Mouse (Mus musculus) midbrain, embryonic 15.5 days (tissue): ENCODE data around the gene Tex29. TPM values are rescaled to one million over a fixed set of nuclear protein-coding genes. Genes with fewer than 3 reads are reported as not detected.

Experiments
- ATAC-seq: fragments of 200-750 bp; cut with Nextera tagmentation; replicated peaks from 2 replicates; pipeline ENCODE4 v1.8.0; 2017; ENCODE audit warnings: moderate TSS enrichment
- H3K27ac ChIP-seq: fragments of 300-500 bp; sonication (generic); 2 replicates; pipeline ENCODE4 v1.5.1; 2015; ENCODE audit warnings: mild to moderate bottlenecking, inconsistent platforms
- H3K27me3 ChIP-seq: fragments of 300-500 bp; sonication (generic); replicated peaks from 2 replicates; pipeline ENCODE4 v1.6.1; 2015; ENCODE audit warnings: inconsistent platforms
- H3K36me3 ChIP-seq: fragments of 300-500 bp; sonication (generic); replicated peaks from 2 replicates; pipeline ENCODE4 v1.6.1; 2015; ENCODE audit warnings: inconsistent platforms
- H3K4me1 ChIP-seq: fragments of 300-500 bp; sonication (generic); 2 replicates; pipeline ENCODE4 v1.6.1; 2015; ENCODE audit warnings: inconsistent platforms
- H3K4me2 ChIP-seq: fragments of 300-500 bp; sonication (generic); 2 replicates; pipeline ENCODE4 v1.6.1; 2015; ENCODE audit warnings: inconsistent platforms, mild to moderate bottlenecking, moderate library complexity
- H3K4me3 ChIP-seq: fragments of 300-500 bp; sonication (generic); 2 replicates; pipeline ENCODE4 v1.5.1; 2015; ENCODE audit warnings: mild to moderate bottlenecking, inconsistent platforms
- H3K9ac ChIP-seq: fragments of 300-500 bp; sonication (generic); 2 replicates; pipeline ENCODE4 v1.6.1; 2015; ENCODE audit warnings: mild to moderate bottlenecking, inconsistent platforms
- H3K9me3 ChIP-seq: fragments of 300-500 bp; sonication (generic); 2 replicates; pipeline ENCODE4 v1.6.1; 2016; ENCODE audit warnings: inconsistent platforms
- WGBS: fragments of 180-500 bp; shearing (Covaris S2); methylation state at CpG from one replicate; pipeline ENCODE4 v1.1.7; 2015; ENCODE audit warnings: mixed read lengths; 5-methylcytosine and 5-hydroxymethylcytosine counted together
- polyA plus RNA-seq: library from polyadenylated mRNA; unstranded; fragments of >200 nt; fragmentation: Nextera tagmentation; extraction: Ambion mirVana; gene quantifications from 2 replicates; pipeline ENCODE4 v1.2.1, GENCODE M21; 2015

Gene Tex29
- polyA plus RNA-seq, 1 experiment from 2014 or later: 0.44 TPM

GRCm38 (mm10) chr8:11889156-11890018 is 49.1 kb downstream of the Tex29 start:
- Histone ChIP-seq H3K9me3 (no peaks in the 10 kb centered on the region), H3K4me3 (no peak overlapping the region), H3K4me2 (no peak overlapping the region), H3K9ac (no peak overlapping the region), H3K27ac (peak overlapping the region; percentile 38; the same call in 1 of the 2 replicates), H3K36me3 (no peaks in the 10 kb centered on the region), H3K27me3 (no peaks in the 10 kb centered on the region), H3K4me1 (peaks cover 19% of the 10 kb centered on the region)
- ATAC-seq: no peak
- WGBS: 28% methylated on average over 7 of the region's 7 CpGs

- no peaks in the 10 kb centered on the region for H3K9me3 ChIP-seq
- peaks cover 6% of the 10 kb centered on the region; the same call in 1 of the 2 replicates for H3K4me1 ChIP-seq
- H3K36me3 ChIP-seq: no peaks in the 10 kb centered on the region
- H3K4me2 ChIP-seq: no peak overlapping the region
- H3K9ac ChIP-seq: no peak overlapping the region
- H3K27me3 ChIP-seq: no peaks in the 10 kb centered on the region
- no peak overlapping the region for H3K4me3 ChIP-seq
- WGBS: 90% methylated on average over 2 of the region's 2 CpGs
- no peak for ATAC-seq
- H3K27ac ChIP-seq: no peak overlapping the region
These were observed 52.5 kb downstream of the Tex29 start for GRCm38 (mm10) chr8:11892756-11893155.

DNA sequence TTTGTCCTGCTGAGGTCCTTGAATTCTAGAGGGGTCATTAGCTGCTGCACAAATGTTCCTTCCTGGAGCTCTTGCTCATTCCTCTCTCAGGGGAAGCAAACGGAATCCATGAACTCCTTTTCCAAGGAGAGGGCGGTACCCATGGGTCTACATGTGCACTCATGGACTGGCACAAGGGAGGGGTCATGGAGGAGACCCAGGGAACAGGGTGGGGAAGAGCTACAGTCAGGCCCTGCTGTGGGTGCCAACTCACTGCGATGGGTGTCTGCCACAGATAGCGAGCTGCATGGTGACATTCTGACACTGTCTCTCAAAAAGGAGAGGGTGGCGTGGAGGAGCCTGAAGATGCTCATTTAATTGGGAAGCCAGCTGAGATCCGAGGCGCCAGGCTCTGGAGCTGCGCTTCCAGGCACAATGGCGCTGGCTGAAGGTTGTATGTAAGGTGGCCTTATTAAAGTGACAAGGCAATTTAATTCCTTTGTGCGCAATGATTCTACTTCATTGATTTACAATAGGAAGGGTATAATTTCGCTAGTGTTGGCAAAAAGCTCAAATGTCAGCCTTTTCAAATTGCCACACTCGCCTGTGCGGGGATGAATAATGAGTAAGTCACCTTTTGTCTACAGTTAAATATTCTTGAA is 55.9 kb downstream of the Tex29 start:
- ATAC-seq: peak; percentile 45; the same call in 1 of the 2 replicates
- Histone ChIP-seq H3K4me2 (no peak overlapping the region), H3K4me3 (no peak overlapping the region), H3K9me3 (no peaks in the 10 kb centered on the region), H3K27ac (no peak overlapping the region), H3K9ac (no peak overlapping the region), H3K4me1 (peaks cover 2% of the 10 kb centered on the region; the same call in 1 of the 2 replicates), H3K36me3 (no peaks in the 10 kb centered on the region), H3K27me3 (no peaks in the 10 kb centered on the region)
- WGBS: 50% methylated on average over 13 of the region's 13 CpGs

GRCm38 (mm10) chr8:11896677-11897076 is 56.4 kb downstream of the Tex29 start:
- no peak overlapping the region for H3K27ac ChIP-seq
- H3K4me2 ChIP-seq: no peak overlapping the region
- 61% methylated on average over 10 of the region's 10 CpGs for WGBS
- no peaks in the 10 kb centered on the region for H3K27me3 ChIP-seq
- ATAC-seq: no peak
- H3K9ac ChIP-seq: no peak overlapping the region
- peaks cover 2% of the 10 kb centered on the region; the same call in 1 of the 2 replicates for H3K4me1 ChIP-seq
- H3K9me3 ChIP-seq: no peaks in the 10 kb centered on the region
- no peak overlapping the region for H3K4me3 ChIP-seq
- no peaks in the 10 kb centered on the region for H3K36me3 ChIP-seq

- WGBS: 92% methylated on average over 1 of the region's 1 CpGs
- Histone ChIP-seq H3K27me3 (no peaks in the 10 kb centered on the region), H3K9me3 (no peaks in the 10 kb centered on the region), H3K4me3 (no peak overlapping the region), H3K36me3 (no peaks in the 10 kb centered on the region), H3K27ac (no peak overlapping the region), H3K4me2 (no peak overlapping the region), H3K4me1 (peaks cover 2% of the 10 kb centered on the region; the same call in 1 of the 2 replicates), H3K9ac (no peak overlapping the region)
- ATAC-seq: no peak
These were observed 58.5 kb downstream of the Tex29 start for GRCm38 (mm10) chr8:11898814-11899213.

Other genes starting within 250 kb of the Tex29 start
- gene Ankrd10, start 204.7 kb upstream of the Tex29 start, polyA plus RNA-seq: 98.4 and 101 TPM in 2 replicates
- gene 1700016D06Rik, start 139.4 kb upstream of the Tex29 start, polyA plus RNA-seq: 0.24 TPM in 1 of 2 replicates, not detected in the other
- 87.6 and 87.7 TPM in 2 replicates for gene Arhgef7, start 112.8 kb upstream of the Tex29 start, polyA plus RNA-seq